Mouse (Mus musculus) testis, adult 2 months (tissue): ENCODE measurements around the gene Klk1b8.

Experiments used
- CTCF ChIP-seq: fragments of 200-500 bp; IDR thresholded peaks from 2 replicates; pipeline ENCODE4 v1.5.1; 2012; ENCODE audit warnings: low read depth, mild to moderate bottlenecking, inconsistent platforms, low read length, moderate library complexity; ENCODE audit not compliant: control insufficient read depth, insufficient read depth, insufficient replicate concordance
- POLR2A ChIP-seq: fragments of 200-500 bp; IDR thresholded peaks from 2 replicates; pipeline ENCODE4 v1.6.1; 2012; ENCODE audit warnings: low read depth, mild to moderate bottlenecking, inconsistent platforms, low read length, moderate library complexity; ENCODE audit not compliant: control insufficient read depth

DNA sequence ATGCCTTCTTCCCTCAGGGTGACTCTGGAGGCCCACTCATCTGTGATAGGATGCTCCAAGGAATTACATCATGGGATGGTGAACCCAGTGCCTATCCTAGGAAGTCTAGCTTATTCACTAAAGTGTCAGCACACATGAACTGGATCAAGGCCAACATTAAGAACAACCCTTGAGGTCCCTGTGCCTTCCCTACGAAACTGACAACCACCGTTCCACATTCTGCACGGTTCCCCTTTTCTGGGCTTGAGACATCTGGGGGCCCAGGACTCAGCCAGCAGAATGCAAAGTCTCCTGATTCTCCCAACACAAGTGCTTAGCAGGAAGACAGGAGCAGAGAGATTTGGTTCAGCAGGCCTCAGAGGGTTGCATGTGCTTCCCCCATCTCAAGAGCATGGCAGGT lies 29.9 kb upstream of the Klk1b8 start:
- no peak for TF ChIP-seq CTCF
- no peak for TF ChIP-seq POLR2A
